Mouse (Mus musculus) liver, embryonic 14.5 days (tissue): Measurements from ENCODE around the gene Fas.

ENCODE experiments used
- CTCF ChIP-seq: IDR thresholded peaks from 2 replicates; pipeline ENCODE4 v1.5.1; 2016; ENCODE audit warnings: antibody characterized with exemption, low read depth, control low read depth
- EP300 ChIP-seq: IDR thresholded peaks from 2 replicates; pipeline ENCODE4 v1.6.1; 2016; ENCODE audit warnings: antibody characterized with exemption, low read depth

DNA sequence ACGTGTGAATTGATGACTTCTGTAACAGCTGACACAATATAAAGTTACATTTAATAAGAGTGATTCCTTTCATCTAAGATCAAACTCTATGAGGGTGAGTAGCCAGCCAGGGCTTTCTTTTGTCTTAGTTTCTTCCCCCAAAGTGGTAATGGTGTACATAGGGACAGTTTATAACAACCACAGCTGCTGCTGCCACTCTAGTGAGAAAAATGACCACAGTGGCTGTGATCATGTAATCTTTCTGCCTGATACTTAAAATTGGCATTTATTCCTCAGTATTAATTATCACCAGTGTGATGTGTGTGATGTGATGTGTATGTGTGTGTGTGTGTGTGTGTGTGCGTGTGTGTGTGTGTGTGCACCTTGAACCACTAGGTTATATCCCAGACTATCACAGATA lies 38.6 kb upstream of the Fas start:
- TF ChIP-seq CTCF (no peak), EP300 (no peak)
